Mouse (Mus musculus) embryonic facial prominence, embryonic 13.5 days (tissue): ENCODE measurements around the gene Bcam. TPM values are rescaled to one million over a fixed set of nuclear protein-coding genes. Genes with fewer than 3 reads are reported as not detected.

Experiments
- ATAC-seq: fragments of 200-750 bp; cut with Nextera tagmentation; 2 replicates; pipeline ENCODE4 v1.8.0; 2017; ENCODE audit warnings: low read depth; ENCODE audit not compliant: insufficient number of reproducible peaks, insufficient read depth, low FRiP score, low TSS enrichment
- H3K27ac ChIP-seq: fragments of 300-500 bp; sonication (generic); 2 replicates; pipeline ENCODE4 v1.5.1; 2015; ENCODE audit warnings: moderate library complexity, mild to moderate bottlenecking, inconsistent platforms
- H3K27me3 ChIP-seq: fragments of 300-500 bp; sonication (generic); 2 replicates; pipeline ENCODE4 v1.6.1; 2015; ENCODE audit warnings: mild to moderate bottlenecking, inconsistent platforms
- H3K36me3 ChIP-seq: fragments of 300-500 bp; sonication (generic); 2 replicates; pipeline ENCODE4 v1.6.1; 2015; ENCODE audit warnings: mild to moderate bottlenecking, inconsistent platforms
- H3K4me1 ChIP-seq: fragments of 300-500 bp; sonication (generic); 2 replicates; pipeline ENCODE4 v1.6.1; 2015; ENCODE audit warnings: inconsistent platforms
- H3K4me2 ChIP-seq: fragments of 300-500 bp; sonication (generic); 2 replicates; pipeline ENCODE4 v1.6.1; 2015; ENCODE audit warnings: moderate library complexity, mild to moderate bottlenecking, inconsistent platforms
- H3K4me3 ChIP-seq: fragments of 300-500 bp; sonication (generic); 2 replicates; pipeline ENCODE4 v1.5.1; 2015; ENCODE audit warnings: mild to moderate bottlenecking, inconsistent platforms
- H3K9ac ChIP-seq: fragments of 300-500 bp; sonication (generic); 2 replicates; pipeline ENCODE4 v1.6.1; 2015; ENCODE audit warnings: mild to moderate bottlenecking, inconsistent platforms
- H3K9me3 ChIP-seq: fragments of 300-500 bp; sonication (generic); 2 replicates; pipeline ENCODE4 v1.6.1; 2016; ENCODE audit warnings: inconsistent platforms
- WGBS: fragments of 180-500 bp; shearing (Covaris S2); methylation state at CpG from one replicate; pipeline ENCODE4 v1.1.7; 2015; ENCODE audit warnings: mixed read lengths; 5-methylcytosine and 5-hydroxymethylcytosine counted together
- polyA plus RNA-seq: library from polyadenylated mRNA; unstranded; fragments of >200 nt; fragmentation: Nextera tagmentation; extraction: Ambion mirVana; gene quantifications from 2 replicates; pipeline ENCODE4 v1.2.1, GENCODE M21; 2015

Gene Bcam
- polyA plus RNA-seq = 98.1 and 116 TPM in 2 replicates

- Histone ChIP-seq H3K9ac (peak within 1 kb of the TSS; percentile 75), H3K27ac (peak within 1 kb of the TSS; percentile 77), H3K9me3 (no peaks in the 10 kb centered on the region), H3K4me3 (peak within 1 kb of the TSS; percentile 54), H3K36me3 (peaks cover 11% of the 10 kb centered on the region), H3K4me2 (peak within 1 kb of the TSS; percentile 84), H3K27me3 (peaks cover 6% of the 10 kb centered on the region), H3K4me1 (peaks cover 33% of the 10 kb centered on the region)
- WGBS = under 1% methylated on average over 9 of the region's 9 CpGs
- ATAC-seq = peak; percentile 28; the same call in 1 of the 2 replicates
These were observed at the start of gene Bcam for GRCm38 (mm10) chr7:19770984-19771391. Gene Bcam, minus strand, starts transcription at chr7:19771016.

GRCm38 (mm10) chr7:19818875-19819274 is 48.1 kb upstream of the Bcam start:
- WGBS = 85% methylated on average over 7 of the region's 7 CpGs
- ATAC-seq = no peak

GRCm38 (mm10) chr7:19818440-19818839 is 47.6 kb upstream of the Bcam start:
- ATAC-seq = no peak
- Histone ChIP-seq H3K4me2 (no peak overlapping the region), H3K27ac (no peak overlapping the region; the same call in 1 of the 2 replicates), H3K36me3 (no peaks in the 10 kb centered on the region), H3K9ac (no peak overlapping the region), H3K27me3 (peaks cover 28% of the 10 kb centered on the region), H3K4me3 (no peak overlapping the region), H3K4me1 (peaks cover 43% of the 10 kb centered on the region), H3K9me3 (0 out of 2 replicates have a peak, but pooled peaks cover 5% of the 10 kb centered on the region)
- WGBS = 74% methylated on average over 5 of the region's 5 CpGs

More at GRCm38 (mm10) chr7:19818875-19819274, 48.1 kb upstream of the Bcam start:
- peaks cover 26% of the 10 kb centered on the region for H3K27me3 ChIP-seq
- H3K36me3 ChIP-seq = no peaks in the 10 kb centered on the region
- no peak overlapping the region; the same call in 1 of the 2 replicates for H3K27ac ChIP-seq
- H3K9ac ChIP-seq = no peak overlapping the region
- H3K4me2 ChIP-seq = no peak overlapping the region
- no peak overlapping the region for H3K4me3 ChIP-seq
- 0 out of 2 replicates have a peak, but pooled peaks cover 5% of the 10 kb centered on the region for H3K9me3 ChIP-seq
- peaks cover 48% of the 10 kb centered on the region for H3K4me1 ChIP-seq

DNA sequence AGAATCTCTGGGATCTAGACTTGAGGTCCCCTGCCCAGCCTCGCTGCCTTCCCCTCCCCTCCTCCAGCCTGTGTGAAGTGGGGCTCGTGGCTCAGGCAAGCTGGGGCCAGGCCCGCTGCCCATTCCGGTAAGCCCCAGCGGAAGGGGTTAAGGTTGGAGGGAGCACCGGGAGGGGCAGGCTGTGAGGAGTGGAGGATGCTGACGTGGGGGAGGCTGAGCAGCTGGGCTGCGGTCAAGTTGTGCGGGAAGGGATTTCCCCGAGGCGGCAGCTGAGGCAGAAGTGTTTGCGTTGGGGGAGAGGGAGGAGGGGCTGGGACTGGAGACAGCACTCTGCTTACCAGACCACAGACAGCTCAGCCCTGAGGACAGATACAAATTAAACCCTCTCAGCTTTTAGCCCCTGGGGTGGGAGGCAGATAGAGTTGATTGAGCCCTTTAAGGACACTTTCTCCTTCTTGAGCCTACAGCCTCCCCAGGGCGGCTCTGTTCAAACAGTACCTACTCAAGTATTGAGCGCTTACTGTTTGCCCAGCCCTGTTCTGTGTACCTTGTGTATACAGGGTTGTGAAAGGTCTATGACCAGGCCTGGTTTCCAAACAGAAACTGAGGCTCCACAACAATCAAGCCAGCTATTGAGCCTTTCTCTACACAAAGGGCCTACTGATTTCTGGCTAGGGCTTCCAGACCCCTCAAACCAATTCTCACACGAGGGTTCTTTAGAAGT is 46.7 kb upstream of the Bcam start:
- Histone ChIP-seq H3K9me3 (0 out of 2 replicates have a peak, but pooled peaks cover 5% of the 10 kb centered on the region), H3K9ac (peak overlapping the region; percentile 59), H3K36me3 (no peaks in the 10 kb centered on the region), H3K4me1 (peaks cover 36% of the 10 kb centered on the region), H3K4me2 (peak overlapping the region; percentile 72), H3K27ac (peak overlapping the region; percentile 69), H3K27me3 (peaks cover 29% of the 10 kb centered on the region), H3K4me3 (peak overlapping the region; percentile 48)
- 3% methylated on average over 15 of the region's 15 CpGs for WGBS
- peak; percentile 43; the same call in 1 of the 2 replicates for ATAC-seq

GRCm38 (mm10) chr7:19816224-19816771 is 45.5 kb upstream of the Bcam start:
- Histone ChIP-seq H3K4me1 (peaks cover 29% of the 10 kb centered on the region), H3K27me3 (peaks cover 29% of the 10 kb centered on the region), H3K4me3 (peak overlapping the region; percentile 48), H3K9me3 (0 out of 2 replicates have a peak, but pooled peaks cover 5% of the 10 kb centered on the region), H3K27ac (peak overlapping the region; percentile 69), H3K9ac (peak overlapping the region; percentile 66), H3K4me2 (peak overlapping the region; percentile 72), H3K36me3 (no peaks in the 10 kb centered on the region)
- ATAC-seq = peak; percentile 63
- under 1% methylated on average over 28 of the region's 28 CpGs for WGBS

DNA sequence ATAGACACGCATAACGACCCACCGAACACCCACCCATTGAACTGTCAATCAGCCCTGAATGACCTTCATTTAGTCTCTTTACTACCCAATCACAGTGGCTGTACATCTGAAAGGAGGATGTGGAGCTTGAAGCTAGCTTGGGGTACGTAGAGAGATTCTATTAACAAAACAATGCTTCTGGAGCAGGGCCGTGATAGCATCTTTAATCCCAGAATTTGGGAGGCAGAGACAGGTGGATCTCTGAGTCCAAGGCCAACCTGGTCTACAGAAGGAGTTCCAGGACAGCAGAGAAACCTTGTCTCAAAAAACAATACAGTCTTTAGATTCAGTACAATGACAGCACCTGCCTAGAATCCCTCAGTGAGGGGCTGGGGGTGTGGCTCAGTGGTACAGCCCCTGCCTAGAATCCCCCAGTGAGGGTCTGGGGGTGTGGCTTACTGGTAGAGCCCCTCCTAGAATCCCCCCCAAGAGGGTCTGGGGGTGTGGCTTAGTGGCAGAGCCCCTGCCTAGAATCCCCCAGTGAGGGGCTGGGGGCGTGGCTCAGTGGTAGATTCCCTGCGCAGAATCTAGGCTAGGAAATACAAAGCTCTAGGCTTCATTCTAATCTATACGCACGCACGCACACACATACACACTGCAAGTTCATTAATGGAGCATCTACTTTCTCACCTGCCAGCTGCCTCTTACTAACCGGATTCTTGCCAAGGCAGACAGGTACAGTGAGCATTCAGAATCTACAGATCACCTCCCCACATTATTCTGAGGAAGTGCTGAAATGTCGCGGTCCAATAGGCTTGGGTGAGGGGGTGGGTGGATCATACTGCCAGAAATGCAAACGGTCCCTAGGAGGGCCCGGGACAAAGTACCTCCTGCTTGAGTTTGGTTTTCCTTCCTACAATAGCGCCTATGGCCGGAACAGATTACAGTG is 44.7 kb upstream of the Bcam start:
- Histone ChIP-seq H3K9me3 (0 out of 2 replicates have a peak, but pooled peaks cover 3% of the 10 kb centered on the region), H3K4me1 (peaks cover 34% of the 10 kb centered on the region), H3K4me2 (peak overlapping the region; percentile 72), H3K27me3 (peaks cover 31% of the 10 kb centered on the region), H3K27ac (peak overlapping the region; percentile 69), H3K4me3 (peak overlapping the region; percentile 48), H3K9ac (peak overlapping the region; percentile 66), H3K36me3 (no peaks in the 10 kb centered on the region)
- WGBS = 28% methylated on average over 17 of the region's 17 CpGs
- ATAC-seq = peak; percentile 15; the same call in 1 of the 2 replicates

- H3K27ac ChIP-seq = no peak overlapping the region
- peaks cover 44% of the 10 kb centered on the region for H3K4me1 ChIP-seq
- ATAC-seq = no peak
- no peak overlapping the region for H3K4me2 ChIP-seq
- no peak overlapping the region for H3K9ac ChIP-seq
- WGBS = 78% methylated on average over 6 of the region's 6 CpGs
- no peak overlapping the region for H3K4me3 ChIP-seq
- H3K27me3 ChIP-seq = peaks cover 50% of the 10 kb centered on the region
- no peaks in the 10 kb centered on the region for H3K36me3 ChIP-seq
- no peaks in the 10 kb centered on the region for H3K9me3 ChIP-seq
These were observed 42.8 kb upstream of the Bcam start for GRCm38 (mm10) chr7:19813579-19814122.

- Histone ChIP-seq H3K27me3 (peaks cover 55% of the 10 kb centered on the region), H3K36me3 (no peaks in the 10 kb centered on the region), H3K4me2 (no peak overlapping the region), H3K9me3 (no peaks in the 10 kb centered on the region), H3K27ac (no peak overlapping the region), H3K4me1 (peaks cover 44% of the 10 kb centered on the region), H3K4me3 (no peak overlapping the region), H3K9ac (no peak overlapping the region)
- no peak for ATAC-seq
- 85% methylated on average over 4 of the region's 4 CpGs for WGBS
These were observed 42.3 kb upstream of the Bcam start for GRCm38 (mm10) chr7:19813161-19813560.

- Histone ChIP-seq H3K27ac (no peak overlapping the region), H3K4me3 (peak overlapping the region; percentile 26), H3K36me3 (no peaks in the 10 kb centered on the region), H3K4me2 (peak overlapping the region; percentile 48), H3K9me3 (no peaks in the 10 kb centered on the region), H3K27me3 (peaks cover 56% of the 10 kb centered on the region), H3K9ac (no peak overlapping the region), H3K4me1 (peaks cover 24% of the 10 kb centered on the region)
- 2% methylated on average over 22 of the region's 22 CpGs for WGBS
- no peak for ATAC-seq
These were observed 40.3 kb upstream of the Bcam start for GRCm38 (mm10) chr7:19811114-19811513.

DNA sequence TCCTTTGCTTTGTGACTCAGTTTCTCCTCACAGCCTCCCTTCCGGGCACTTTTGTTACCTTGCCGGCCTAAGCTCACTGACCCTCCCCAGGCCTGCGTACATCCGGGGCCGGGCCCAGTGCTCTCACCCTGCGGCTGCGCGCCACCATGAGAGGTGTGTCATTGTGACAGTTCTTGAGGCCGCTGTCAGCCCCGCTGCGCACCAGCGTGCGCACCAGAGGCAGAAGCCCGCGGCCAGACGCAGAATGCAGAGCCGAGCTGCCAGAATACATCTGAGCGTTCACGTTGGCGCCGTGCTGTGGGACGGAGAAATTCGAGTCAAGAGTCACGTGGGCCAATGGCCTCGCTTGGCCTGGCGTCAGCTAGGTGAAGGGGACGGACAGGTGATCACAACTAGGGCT is 38.6 kb upstream of the Bcam start:
- H3K36me3 ChIP-seq = no peaks in the 10 kb centered on the region
- H3K4me1 ChIP-seq = peaks cover 17% of the 10 kb centered on the region
- no peak overlapping the region for H3K27ac ChIP-seq
- peak overlapping the region; percentile 52 for H3K4me2 ChIP-seq
- no peak for ATAC-seq
- H3K4me3 ChIP-seq = peak overlapping the region; percentile 19
- no peaks in the 10 kb centered on the region for H3K9me3 ChIP-seq
- WGBS = 6% methylated on average over 27 of the region's 27 CpGs
- peaks cover 56% of the 10 kb centered on the region for H3K27me3 ChIP-seq
- peak overlapping the region; percentile 60 for H3K9ac ChIP-seq
